8 mouse cellular contexts compared by ENCODE assay signal in genomic region chr11:69800392-69801197, GRCm38 (mm10). TPM values are rescaled to one million over a fixed set of nuclear protein-coding genes. Genes with fewer than 3 reads are reported as not detected.
DNase-seq lines count a peak whose midpoint lies in the region; TF ChIP-seq lines count a peak whose summit lies in the region.
"Had no signal": no experiment of that assay in that cellular context is flagged by ENCODE, and none has a peak within 500 bp of the region (broad histone marks: within the 10 kb centered on the region; RNA-seq: fewer than 3 reads in every experiment).

No protein-coding gene starts in this region.

- intact Hi-C loops in heart, postnatal 10 days (cut with DNase I): no loop called here

- H3K4me3 ChIP-seq in midbrain, embryonic 10.5 days: peak overlapping the region; percentile 66
- H3K4me3 ChIP-seq in testis, adult 2 months (ENCODE audit: control insufficient read depth, low read depth, low read length): peak overlapping the region; percentile 86

- H3K9me3 ChIP-seq in midbrain, embryonic 10.5 days (replicated peaks): no peaks in the 10 kb centered on the region

- H3K27me3 ChIP-seq in midbrain, embryonic 10.5 days (ENCODE audit: low read depth, poor library complexity, severe bottlenecking): peaks cover 100% of the 10 kb centered on the region
- H3K27me3 ChIP-seq in testis, adult 2 months (ENCODE audit: control insufficient read depth, insufficient read depth, low read length): no peaks in the 10 kb centered on the region

- DNase-seq in urinary bladder, postnatal 25 days (ENCODE audit: low spot score): peak; percentile 54
- no peak for DNase-seq in urinary bladder, postnatal 10 days (ENCODE audit: low spot score)
- peak; percentile 88 for DNase-seq in embryo, embryonic 11 days
- DNase-seq in heart, postnatal 10 days: peak; percentile 57 to 70
- peak; percentile 86 to 91 for DNase-seq in kidney, postnatal 4 days
- peak; percentile 89 for DNase-seq in midbrain, embryonic 10.5 days (ENCODE audit: low spot score)

- WGBS in midbrain, embryonic 10.5 days: 1% methylated on average over 36 of the region's 36 CpGs

- TF ChIP-seq POLR2A in testis, adult 2 months (IDR thresholded peaks at IDR 0.05; ENCODE audit: control insufficient read depth, low read depth, low read length): no peak

- no peaks in the 10 kb centered on the region for H3K36me3 ChIP-seq in midbrain, embryonic 10.5 days
- H3K36me3 ChIP-seq in testis, adult 2 months (ENCODE audit: control insufficient read depth, insufficient read depth, low read length): no peaks in the 10 kb centered on the region

- TF ChIP-seq CTCF in testis, adult 2 months (IDR thresholded peaks at IDR 0.05; ENCODE audit: control insufficient read depth, insufficient read depth, insufficient replicate concordance, low read depth, low read length): no peak

- H3K4me1 ChIP-seq in midbrain, embryonic 10.5 days: peaks cover 82% of the 10 kb centered on the region
- peaks cover 47% of the 10 kb centered on the region for H3K4me1 ChIP-seq in testis, adult 2 months (ENCODE audit: control insufficient read depth, insufficient read depth, low read length)

- peak overlapping the region; percentile 95 for H3K27ac ChIP-seq in midbrain, embryonic 10.5 days (replicated peaks)
- H3K27ac ChIP-seq in testis, adult 2 months (ENCODE audit: control insufficient read depth, insufficient read depth, low read depth, low read length): no peak overlapping the region

RNA-seq across cellular contexts. Expression of gene Fgf11, which starts 1.1 kb away (rescaled TPM):
- 1 to 10 TPM; 1.9 to 3.5 TPM for total RNA-seq in heart, postnatal 10 days (2021)
- 1.0 and 1.4 TPM in 2 replicates for polyA plus RNA-seq in midbrain, embryonic 10.5 days (2016; fragmentation: Nextera tagmentation; extraction: Ambion mirVana)
- polyA plus RNA-seq in testis, adult 2 months (2012; rRNA removed): 2.7 and 3.2 TPM in 2 replicates

RNA-seq across cellular contexts. Expression of gene Tmem102, which starts 4.8 kb away (rescaled TPM):
- 1 to 10 TPM in 1 of 2 experiments, under 1 TPM in 1; 0.94 to 1.2 TPM for total RNA-seq in heart, postnatal 10 days (2021)
- 0.90 and 0.99 TPM in 2 replicates for polyA plus RNA-seq in midbrain, embryonic 10.5 days (2016; fragmentation: Nextera tagmentation; extraction: Ambion mirVana)
- 0.52 and 0.79 TPM in 2 replicates for polyA plus RNA-seq in testis, adult 2 months (2012; rRNA removed)

RNA-seq across cellular contexts. Expression of gene Chrnb1, which starts 4.9 kb away (rescaled TPM):
- 1 to 10 TPM; 5.8 to 7.1 TPM for total RNA-seq in heart, postnatal 10 days (2021)
- 1.1 TPM in 2 replicates for polyA plus RNA-seq in midbrain, embryonic 10.5 days (2016; fragmentation: Nextera tagmentation; extraction: Ambion mirVana)
- 0.79 and 1.2 TPM in 2 replicates for polyA plus RNA-seq in testis, adult 2 months (2012; rRNA removed)

RNA-seq across cellular contexts. Expression of gene Gm39566, which starts 14.5 kb away (rescaled TPM):
- total RNA-seq in heart, postnatal 10 days (2021): not detected
- not detected in 2 replicates for polyA plus RNA-seq in midbrain, embryonic 10.5 days (2016; fragmentation: Nextera tagmentation; extraction: Ambion mirVana)
- polyA plus RNA-seq in testis, adult 2 months (2012; rRNA removed): 136 and 193 TPM in 2 replicates
- total RNA-seq: gastrocnemius, postnatal 36 days had no signal

RNA-seq across cellular contexts. Expression of gene Spem2, which starts 17.7 kb away (rescaled TPM):
- total RNA-seq in heart, postnatal 10 days (2021): not detected
- not detected in 2 replicates for polyA plus RNA-seq in midbrain, embryonic 10.5 days (2016; fragmentation: Nextera tagmentation; extraction: Ambion mirVana)
- 758 and 858 TPM in 2 replicates for polyA plus RNA-seq in testis, adult 2 months (2012; rRNA removed)
- total RNA-seq: gastrocnemius, postnatal 36 days had no signal
